Mouse (Mus musculus): ENCODE results near the gene Sgce. TPM values are rescaled to one million over a fixed set of nuclear protein-coding genes. Genes with fewer than 3 reads are reported as not detected.
"Not testable (repeated sequence)": the region's sequence is repeated elsewhere in the genome, so short reads cannot be mapped to it uniquely, and the experiment has no call there.

Gene Sgce
- 58.5 and 58.9 TPM in 2 replicates for polyA plus RNA-seq (2015; fragmentation: Nextera tagmentation; extraction: Ambion mirVana)

- H3K36me3 ChIP-seq (replicated peaks), result no peaks in the 10 kb centered on the region
- peak within 1 kb of the TSS; percentile 72 for H3K9ac ChIP-seq
- peak within 1 kb of the TSS; percentile 87 for H3K27ac ChIP-seq
- no peaks in the 10 kb centered on the region for H3K27me3 ChIP-seq (replicated peaks)
- peak within 1 kb of the TSS; percentile 52 for H3K4me3 ChIP-seq
- ATAC-seq (replicated peaks), result peak; percentile 71
- H3K9me3 ChIP-seq, result no peaks in the 10 kb centered on the region
- H3K4me1 ChIP-seq, result peaks cover 5% of the 10 kb centered on the region; the same call in 1 of the 2 replicates
- H3K4me2 ChIP-seq, result peak within 1 kb of the TSS; percentile 80
- 47% methylated on average over 38 of the region's 38 CpGs for WGBS
Measured at GRCm38 (mm10) chr6:4746696-4747439, at the start of gene Sgce, which contains the start of gene Peg10. Sgce (minus strand) TSS chr6:4747207. Peg10 (plus strand) TSS chr6:4747306.

- ATAC-seq (replicated peaks), result no peak
- H3K9me3 ChIP-seq, result no peaks in the 10 kb centered on the region
- 94% methylated on average over 1 of the region's 1 CpGs for WGBS
- no peaks in the 10 kb centered on the region for H3K36me3 ChIP-seq (replicated peaks)
- H3K4me3 ChIP-seq, result no peak overlapping the region
- H3K9ac ChIP-seq, result no peak overlapping the region
- H3K4me2 ChIP-seq, result no peak overlapping the region
- H3K27ac ChIP-seq, result no peak overlapping the region
- no peaks in the 10 kb centered on the region for H3K4me1 ChIP-seq
- no peaks in the 10 kb centered on the region for H3K27me3 ChIP-seq (replicated peaks)
Measured at GRCm38 (mm10) chr6:4796281-4796680, 49.3 kb upstream of the Sgce start.

GRCm38 (mm10) chr6:4762252-4762651, 15.2 kb upstream of the Sgce start:
- WGBS, result 32% methylated on average over 2 of the region's 2 CpGs
- Histone ChIP-seq H3K27me3 (replicated peaks) (no peaks in the 10 kb centered on the region), H3K9ac (no peak overlapping the region), H3K4me1 (no peaks in the 10 kb centered on the region), H3K27ac (no peak overlapping the region), H3K9me3 (no peaks in the 10 kb centered on the region), H3K36me3 (replicated peaks) (no peaks in the 10 kb centered on the region), H3K4me3 (no peak overlapping the region), H3K4me2 (no peak overlapping the region)
- peak; percentile 97 for ATAC-seq (replicated peaks)

- WGBS, result 39% methylated on average over 3 of the region's 3 CpGs
- not testable (repeated sequence) for H3K27me3 ChIP-seq (replicated peaks); H3K4me3 ChIP-seq; H3K27ac ChIP-seq; H3K9ac ChIP-seq; H3K9me3 ChIP-seq; H3K36me3 ChIP-seq (replicated peaks); H3K4me2 ChIP-seq; H3K4me1 ChIP-seq
- peak; percentile 53; the same call in 1 of the 2 replicates for ATAC-seq (replicated peaks)
Measured at GRCm38 (mm10) chr6:4761415-4762142, 14.6 kb upstream of the Sgce start.

- no peak overlapping the region for H3K4me3 ChIP-seq
- 96% methylated on average over 16 of the region's 16 CpGs for WGBS
- H3K27me3 ChIP-seq (replicated peaks), result no peaks in the 10 kb centered on the region
- H3K36me3 ChIP-seq (replicated peaks), result no peaks in the 10 kb centered on the region
- no peak overlapping the region for H3K27ac ChIP-seq
- H3K4me1 ChIP-seq, result no peaks in the 10 kb centered on the region
- H3K9me3 ChIP-seq, result peaks cover 3% of the 10 kb centered on the region
- ATAC-seq (replicated peaks), result no peak
- H3K4me2 ChIP-seq, result no peak overlapping the region
- H3K9ac ChIP-seq, result no peak overlapping the region
Measured at GRCm38 (mm10) chr6:4754886-4755285, 7.9 kb upstream of the Sgce start.

- no peak for ATAC-seq (replicated peaks)
- no peak overlapping the region for H3K27ac ChIP-seq
- no peaks in the 10 kb centered on the region for H3K4me1 ChIP-seq
- no peaks in the 10 kb centered on the region for H3K36me3 ChIP-seq (replicated peaks)
- no peaks in the 10 kb centered on the region for H3K27me3 ChIP-seq (replicated peaks)
- no peak overlapping the region for H3K4me3 ChIP-seq
- no peak overlapping the region for H3K4me2 ChIP-seq
- WGBS, result 91% methylated on average over 10 of the region's 10 CpGs
- peaks cover 3% of the 10 kb centered on the region for H3K9me3 ChIP-seq
- H3K9ac ChIP-seq, result no peak overlapping the region
Measured at GRCm38 (mm10) chr6:4754286-4754685, 7.3 kb upstream of the Sgce start.

GRCm38 (mm10) chr6:4751355-4751754, 4.3 kb upstream of the Sgce start:
- H3K9me3 ChIP-seq, result peaks cover 3% of the 10 kb centered on the region
- H3K27me3 ChIP-seq (replicated peaks), result no peaks in the 10 kb centered on the region
- 82% methylated on average over 4 of the region's 4 CpGs for WGBS
- H3K9ac ChIP-seq, result no peak overlapping the region
- H3K4me3 ChIP-seq, result no peak overlapping the region
- no peaks in the 10 kb centered on the region for H3K36me3 ChIP-seq (replicated peaks)
- ATAC-seq (replicated peaks), result no peak
- H3K4me1 ChIP-seq, result no peaks in the 10 kb centered on the region
- no peak overlapping the region for H3K4me2 ChIP-seq
- no peak overlapping the region for H3K27ac ChIP-seq

- H3K27me3 ChIP-seq (replicated peaks), result no peaks in the 10 kb centered on the region
- ATAC-seq (replicated peaks), result peak; percentile 94
- WGBS, result 41% methylated on average over 22 of the region's 22 CpGs
- H3K9me3 ChIP-seq, result no peaks in the 10 kb centered on the region
- peak overlapping the region; percentile 52 for H3K4me3 ChIP-seq
- 0 out of 2 replicates have a peak overlapping the region, but pooled peaks have one; percentile 29 for H3K9ac ChIP-seq
- 0 out of 2 replicates have a peak overlapping the region, but pooled peaks have one; percentile 58 for H3K27ac ChIP-seq
- H3K4me1 ChIP-seq, result no peaks in the 10 kb centered on the region
- no peaks in the 10 kb centered on the region for H3K36me3 ChIP-seq (replicated peaks)
- peak overlapping the region; percentile 80 for H3K4me2 ChIP-seq
Measured at GRCm38 (mm10) chr6:4749091-4749490, 2.1 kb upstream of the Sgce start.

GRCm38 (mm10) chr6:4748506-4748961, 1.5 kb upstream of the Sgce start:
- H3K4me1 ChIP-seq, result no peaks in the 10 kb centered on the region
- no peaks in the 10 kb centered on the region for H3K36me3 ChIP-seq (replicated peaks)
- 52% methylated on average over 15 of the region's 15 CpGs for WGBS
- H3K27me3 ChIP-seq (replicated peaks), result no peaks in the 10 kb centered on the region
- H3K4me2 ChIP-seq, result peak overlapping the region; percentile 80
- peak overlapping the region; percentile 52 for H3K4me3 ChIP-seq
- H3K27ac ChIP-seq, result peak overlapping the region; percentile 58
- no peaks in the 10 kb centered on the region for H3K9me3 ChIP-seq
- peak overlapping the region; percentile 29; the same call in 1 of the 2 replicates for H3K9ac ChIP-seq
- ATAC-seq (replicated peaks), result peak; percentile 37

- Histone ChIP-seq H3K9ac (peak overlapping the region; percentile 29; the same call in 1 of the 2 replicates), H3K36me3 (replicated peaks) (no peaks in the 10 kb centered on the region), H3K4me1 (no peaks in the 10 kb centered on the region; the same call in 1 of the 2 replicates), H3K27ac (peak overlapping the region; percentile 58), H3K4me2 (peak overlapping the region; percentile 80), H3K4me3 (peak overlapping the region; percentile 52), H3K9me3 (no peaks in the 10 kb centered on the region), H3K27me3 (replicated peaks) (no peaks in the 10 kb centered on the region)
- 59% methylated on average over 71 of the region's 71 CpGs for WGBS
- ATAC-seq (replicated peaks), result peak; percentile 32
Measured at GRCm38 (mm10) chr6:4747677-4748505, 884 bp upstream of the Sgce start.

- peak overlapping the region; percentile 52 for H3K4me3 ChIP-seq
- H3K27ac ChIP-seq, result peak overlapping the region; percentile 87
- no peak for ATAC-seq (replicated peaks)
- H3K4me1 ChIP-seq, result peaks cover 7% of the 10 kb centered on the region; the same call in 1 of the 2 replicates
- peak overlapping the region; percentile 72 for H3K9ac ChIP-seq
- H3K27me3 ChIP-seq (replicated peaks), result no peaks in the 10 kb centered on the region
- H3K36me3 ChIP-seq (replicated peaks), result no peaks in the 10 kb centered on the region
- no peaks in the 10 kb centered on the region for H3K9me3 ChIP-seq
- H3K4me2 ChIP-seq, result peak overlapping the region; percentile 80
- 52% methylated on average over 22 of the region's 22 CpGs for WGBS
Measured at GRCm38 (mm10) chr6:4746036-4746695, 841 bp downstream of the Sgce start.
